Mouse (Mus musculus): ENCODE data around the gene Slc22a14. TPM values are rescaled to one million over a fixed set of nuclear protein-coding genes. Genes with fewer than 3 reads are reported as not detected.

Gene Slc22a14
- polyA plus RNA-seq, 1 experiment from 2014 or later = not detected

DNA sequence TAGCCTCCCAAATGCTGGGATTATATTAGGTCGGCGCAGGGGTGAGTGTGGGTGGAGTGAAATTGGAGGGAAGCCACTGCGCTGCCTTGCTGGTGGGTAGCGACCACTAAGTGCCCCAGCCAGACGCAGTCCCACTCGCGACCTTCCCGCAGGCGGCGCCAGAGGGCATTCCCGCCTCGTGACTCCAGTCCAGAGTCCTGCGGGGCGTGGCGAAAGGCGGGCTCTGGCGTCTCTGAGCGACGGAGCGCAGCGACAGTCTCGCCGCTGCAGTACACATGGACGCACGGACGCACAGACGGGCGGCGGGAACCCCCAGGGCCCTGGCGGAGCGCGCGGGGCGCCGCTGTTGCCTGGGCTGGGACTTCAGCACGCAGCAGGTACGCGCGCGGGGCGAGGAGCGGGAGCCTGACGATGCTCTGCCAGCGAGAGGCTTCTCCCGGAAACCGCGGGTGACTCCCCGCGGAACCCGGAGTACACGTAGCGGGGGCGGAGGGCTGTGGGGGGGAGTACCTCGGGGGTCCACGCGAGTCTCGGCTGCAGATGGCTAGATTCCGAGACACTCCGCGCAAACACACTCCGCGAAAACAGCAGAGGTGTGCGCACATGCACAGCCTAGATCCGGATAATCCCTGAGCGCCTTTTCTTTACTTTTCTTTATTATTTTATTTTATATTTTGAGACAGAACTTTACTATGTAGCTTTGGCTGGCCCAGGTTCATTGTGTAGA, 7.9 kb downstream of the Slc22a14 start, which contains the start of gene Xylb:
TSS of gene Xylb (plus strand) at position 51 of the 727 bp plus-strand sequence.
- H3K4me3 ChIP-seq (ENCODE audit: control insufficient read depth in 1 of 2, insufficient read depth in 1 of 2, low read depth in 1 of 2, low read length in 2 of 2) = peak within 1 kb of the TSS; percentile 75 to 94
- no peaks in the 10 kb centered on the region for H3K27me3 ChIP-seq (ENCODE audit: control insufficient read depth, insufficient read depth, low read length)
- H3K4me2 ChIP-seq (ENCODE audit: low read length) = peak within 1 kb of the TSS; percentile 99
- peak within 1 kb of the TSS; percentile 83 for H3K9ac ChIP-seq (ENCODE audit: low read length)
- no peaks in the 10 kb centered on the region for H3K9me3 ChIP-seq (ENCODE audit: control insufficient read depth, low read length)
- H3K4me1 ChIP-seq (ENCODE audit: control insufficient read depth in 2 of 2, insufficient read depth in 2 of 2, low read length in 2 of 2) = peaks cover 2 to 5% of the 10 kb centered on the region in 2 experiments; a peak in 2 of 4 replicates
- no peaks in the 10 kb centered on the region for H3K36me3 ChIP-seq (ENCODE audit: control insufficient read depth, insufficient read depth, low read length)
- ATAC-seq (ENCODE audit: insufficient number of reproducible peaks, insufficient read depth, low FRiP score, low read depth) = peak; percentile 85
- no peak within 1 kb of the TSS for H3K27ac ChIP-seq (replicated peaks in 1 of 2; ENCODE audit: control insufficient read depth in 1 of 2, insufficient read depth in 1 of 2, low read depth in 2 of 2, low read length in 2 of 2)
- WGBS = 2% methylated on average over 64 of the region's 65 CpGs

DNA sequence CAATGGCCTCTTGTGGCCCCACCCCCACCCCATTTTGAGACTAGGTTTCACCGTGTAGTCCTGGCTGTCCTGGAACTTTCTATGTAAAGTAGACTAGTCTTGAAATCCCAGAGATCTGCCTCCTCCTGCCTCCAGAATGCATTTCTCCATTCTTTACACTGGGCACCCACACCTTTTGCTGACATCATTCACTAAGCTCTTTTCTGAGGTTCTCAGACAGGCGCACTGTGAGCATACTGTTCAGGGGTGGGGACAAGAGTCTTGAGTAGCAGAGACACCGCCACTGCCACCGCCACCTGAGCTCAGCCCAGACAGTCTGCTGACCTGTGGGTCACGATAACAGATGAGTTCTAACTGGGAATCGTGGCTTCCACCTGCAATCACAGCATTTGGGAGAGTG, 9.4 kb downstream of the Slc22a14 start:
- 78% methylated on average over 6 of the region's 6 CpGs for WGBS

DNA sequence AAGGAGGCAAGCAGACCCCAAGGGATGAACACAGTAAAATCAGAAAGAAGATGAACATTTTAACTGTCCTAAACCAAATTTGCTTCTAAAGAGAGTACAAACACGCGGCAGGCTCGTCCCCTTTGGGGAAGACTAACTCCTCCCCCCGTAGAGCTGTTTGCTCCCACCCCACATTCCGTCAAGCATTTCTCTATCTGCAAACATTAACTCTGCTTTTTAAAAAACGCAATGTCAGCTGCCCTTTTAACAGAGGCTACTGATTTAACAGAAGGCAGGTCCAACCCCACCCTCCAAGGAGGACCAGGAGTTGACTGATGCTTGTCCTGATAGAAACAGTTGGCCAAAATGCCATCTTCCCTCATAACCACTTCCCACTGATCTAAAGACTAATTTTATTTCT, 11.4 kb downstream of the Slc22a14 start:
- H3K27ac ChIP-seq (replicated peaks in 1 of 2; ENCODE audit: control insufficient read depth in 1 of 2, insufficient read depth in 1 of 2, low read depth in 2 of 2, low read length in 2 of 2) = no peak overlapping the region
- peaks cover 0 to 5% of the 10 kb centered on the region in 2 experiments; a peak in 1 of 4 replicates for H3K4me1 ChIP-seq (ENCODE audit: control insufficient read depth in 2 of 2, insufficient read depth in 2 of 2, low read length in 2 of 2)

More for the DNA sequence above, 9.4 kb downstream of the Slc22a14 start:
- Histone ChIP-seq H3K4me3 (ENCODE audit: control insufficient read depth in 1 of 2, insufficient read depth in 1 of 2, low read depth in 1 of 2, low read length in 2 of 2) (no peak overlapping the region), H3K4me2 (ENCODE audit: low read length) (no peak overlapping the region), H3K36me3 (ENCODE audit: control insufficient read depth, insufficient read depth, low read length) (peaks cover 6% of the 10 kb centered on the region), H3K4me1 (ENCODE audit: control insufficient read depth in 2 of 2, insufficient read depth in 2 of 2, low read length in 2 of 2) (peaks cover 0 to 5% of the 10 kb centered on the region in 2 experiments; a peak in 1 of 4 replicates), H3K27me3 (ENCODE audit: control insufficient read depth, insufficient read depth, low read length) (no peaks in the 10 kb centered on the region), H3K9ac (ENCODE audit: low read length) (no peak overlapping the region), H3K9me3 (ENCODE audit: control insufficient read depth, low read length) (no peaks in the 10 kb centered on the region), H3K27ac (replicated peaks in 1 of 2; ENCODE audit: control insufficient read depth in 1 of 2, insufficient read depth in 1 of 2, low read depth in 2 of 2, low read length in 2 of 2) (no peak overlapping the region)
- no peak for ATAC-seq (ENCODE audit: insufficient number of reproducible peaks, insufficient read depth, low FRiP score, low read depth)

DNA sequence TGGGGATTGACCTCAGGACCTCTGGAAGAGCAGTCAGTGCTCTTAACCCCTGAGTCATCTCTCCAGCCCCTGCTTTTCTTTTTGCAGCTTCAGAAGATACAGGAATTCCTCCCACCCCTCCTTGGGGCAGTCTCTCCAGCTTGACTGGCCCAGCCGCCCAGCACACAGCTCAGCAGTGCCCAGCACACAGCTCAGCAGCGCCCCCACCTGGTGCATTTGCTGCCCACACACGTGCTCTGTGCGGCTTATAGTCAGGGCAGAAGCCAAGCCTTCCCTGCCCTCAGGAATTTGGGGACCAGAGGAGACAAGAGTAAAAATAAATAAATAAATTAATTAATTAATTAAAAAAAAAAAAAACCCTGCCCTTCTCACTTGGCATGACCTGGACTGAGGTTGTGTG, 13.3 kb downstream of the Slc22a14 start:
- Histone ChIP-seq H3K27ac (replicated peaks in 1 of 2; ENCODE audit: control insufficient read depth in 1 of 2, insufficient read depth in 1 of 2, low read depth in 2 of 2, low read length in 2 of 2) (no peak overlapping the region), H3K4me1 (ENCODE audit: control insufficient read depth in 2 of 2, insufficient read depth in 2 of 2, low read length in 2 of 2) (no peaks in the 10 kb centered on the region; a peak in 1 of 4 replicates), H3K4me3 (ENCODE audit: control insufficient read depth in 1 of 2, insufficient read depth in 1 of 2, low read depth in 1 of 2, low read length in 2 of 2) (no peak overlapping the region), H3K9ac (ENCODE audit: low read length) (no peak overlapping the region), H3K9me3 (ENCODE audit: control insufficient read depth, low read length) (no peaks in the 10 kb centered on the region), H3K36me3 (ENCODE audit: control insufficient read depth, insufficient read depth, low read length) (peaks cover 36% of the 10 kb centered on the region), H3K27me3 (ENCODE audit: control insufficient read depth, insufficient read depth, low read length) (no peaks in the 10 kb centered on the region), H3K4me2 (ENCODE audit: low read length) (no peak overlapping the region)
- peak; percentile 58; the same call in 1 of the 2 replicates for ATAC-seq (ENCODE audit: insufficient number of reproducible peaks, insufficient read depth, low FRiP score, low read depth)
- WGBS = 22% methylated on average over 4 of the region's 4 CpGs

More for the DNA sequence above, 11.4 kb downstream of the Slc22a14 start:
- Histone ChIP-seq H3K27me3 (ENCODE audit: control insufficient read depth, insufficient read depth, low read length) (no peaks in the 10 kb centered on the region), H3K9ac (ENCODE audit: low read length) (no peak overlapping the region), H3K4me3 (ENCODE audit: control insufficient read depth in 1 of 2, insufficient read depth in 1 of 2, low read depth in 1 of 2, low read length in 2 of 2) (no peak overlapping the region), H3K9me3 (ENCODE audit: control insufficient read depth, low read length) (no peaks in the 10 kb centered on the region), H3K36me3 (ENCODE audit: control insufficient read depth, insufficient read depth, low read length) (peaks cover 20% of the 10 kb centered on the region), H3K4me2 (ENCODE audit: low read length) (no peak overlapping the region)
- 80% methylated on average over 6 of the region's 6 CpGs for WGBS
- no peak for ATAC-seq (ENCODE audit: insufficient number of reproducible peaks, insufficient read depth, low FRiP score, low read depth)

DNA sequence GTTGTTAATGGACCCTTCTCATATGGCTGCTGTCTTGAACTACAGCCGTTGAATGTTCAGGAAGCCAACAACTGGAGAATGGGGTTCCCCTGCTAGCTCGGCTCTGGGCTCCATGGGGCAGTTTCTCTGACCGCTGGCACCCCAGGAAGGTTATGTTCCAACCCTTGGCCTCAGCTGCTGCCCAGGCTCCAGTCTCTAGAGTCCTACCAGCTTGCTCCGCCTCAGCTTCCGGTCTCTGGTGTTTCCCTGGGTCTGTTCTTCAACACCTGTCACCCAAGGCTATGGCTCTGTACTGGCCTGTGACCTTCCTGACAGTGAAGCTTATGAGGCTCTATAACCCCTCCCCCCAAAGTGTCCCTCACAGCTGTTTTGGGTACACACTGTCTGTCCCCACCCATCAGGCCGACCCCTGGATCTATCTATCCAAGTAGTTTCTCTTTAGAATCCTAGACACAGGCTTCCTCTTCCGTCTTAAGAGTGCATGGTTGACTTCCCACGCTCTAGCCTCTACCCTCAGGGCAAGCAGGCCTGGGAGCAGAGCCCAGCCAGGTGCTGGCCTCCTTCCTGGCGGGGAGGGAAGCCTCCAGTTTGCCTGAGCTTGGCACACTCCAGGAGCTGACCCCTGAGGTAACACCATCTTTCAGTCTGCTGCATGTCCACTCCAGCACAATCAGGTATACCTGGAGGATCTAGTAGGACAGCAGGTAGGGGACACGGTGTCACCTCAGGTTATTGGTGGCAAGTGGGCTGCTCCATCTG, 14.2 kb downstream of the Slc22a14 start:
- H3K4me3 ChIP-seq (ENCODE audit: control insufficient read depth in 1 of 2, insufficient read depth in 1 of 2, low read depth in 1 of 2, low read length in 2 of 2) = no peak overlapping the region
- no peak overlapping the region for H3K9ac ChIP-seq (ENCODE audit: low read length)
- H3K4me1 ChIP-seq (ENCODE audit: control insufficient read depth in 2 of 2, insufficient read depth in 2 of 2, low read length in 2 of 2) = no peaks in the 10 kb centered on the region
- ATAC-seq (ENCODE audit: insufficient number of reproducible peaks, insufficient read depth, low FRiP score, low read depth) = no peak
- WGBS = 90% methylated on average over 10 of the region's 10 CpGs
- H3K36me3 ChIP-seq (ENCODE audit: control insufficient read depth, insufficient read depth, low read length) = peaks cover 45% of the 10 kb centered on the region
- H3K27ac ChIP-seq (replicated peaks in 1 of 2; ENCODE audit: control insufficient read depth in 1 of 2, insufficient read depth in 1 of 2, low read depth in 2 of 2, low read length in 2 of 2) = no peak overlapping the region
- H3K9me3 ChIP-seq (ENCODE audit: control insufficient read depth, low read length) = no peaks in the 10 kb centered on the region
- H3K27me3 ChIP-seq (ENCODE audit: control insufficient read depth, insufficient read depth, low read length) = no peaks in the 10 kb centered on the region
- H3K4me2 ChIP-seq (ENCODE audit: low read length) = no peak overlapping the region

DNA sequence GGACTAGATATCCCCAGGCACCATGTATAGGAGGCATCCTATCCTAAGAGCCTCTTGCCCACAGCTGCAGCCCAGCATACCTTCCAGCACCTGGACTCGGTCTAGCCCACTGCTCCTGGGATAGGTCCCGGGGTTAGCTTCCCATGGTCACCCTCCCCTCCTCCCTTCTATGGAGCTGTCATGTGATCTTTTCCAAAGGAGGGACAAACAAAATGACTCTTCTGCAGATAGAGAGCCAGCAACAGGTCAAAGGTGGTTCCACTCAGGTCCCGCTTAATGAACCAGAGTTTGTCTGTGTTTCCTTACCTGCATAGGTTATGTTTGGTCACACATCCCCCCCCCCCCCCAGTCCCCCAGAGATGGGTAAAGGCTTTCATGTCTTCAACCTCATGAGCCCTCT, 14.8 kb downstream of the Slc22a14 start:
- Histone ChIP-seq H3K9ac (ENCODE audit: low read length) (no peak overlapping the region), H3K27me3 (ENCODE audit: control insufficient read depth, insufficient read depth, low read length) (no peaks in the 10 kb centered on the region), H3K36me3 (ENCODE audit: control insufficient read depth, insufficient read depth, low read length) (peaks cover 51% of the 10 kb centered on the region), H3K4me1 (ENCODE audit: control insufficient read depth in 2 of 2, insufficient read depth in 2 of 2, low read length in 2 of 2) (no peaks in the 10 kb centered on the region), H3K4me3 (ENCODE audit: control insufficient read depth in 1 of 2, insufficient read depth in 1 of 2, low read depth in 1 of 2, low read length in 2 of 2) (no peak overlapping the region), H3K27ac (replicated peaks in 1 of 2; ENCODE audit: control insufficient read depth in 1 of 2, insufficient read depth in 1 of 2, low read depth in 2 of 2, low read length in 2 of 2) (no peak overlapping the region), H3K4me2 (ENCODE audit: low read length) (no peak overlapping the region), H3K9me3 (ENCODE audit: control insufficient read depth, low read length) (no peaks in the 10 kb centered on the region)
- WGBS = 89% methylated on average over 3 of the region's 3 CpGs
- no peak for ATAC-seq (ENCODE audit: insufficient number of reproducible peaks, insufficient read depth, low FRiP score, low read depth)

DNA sequence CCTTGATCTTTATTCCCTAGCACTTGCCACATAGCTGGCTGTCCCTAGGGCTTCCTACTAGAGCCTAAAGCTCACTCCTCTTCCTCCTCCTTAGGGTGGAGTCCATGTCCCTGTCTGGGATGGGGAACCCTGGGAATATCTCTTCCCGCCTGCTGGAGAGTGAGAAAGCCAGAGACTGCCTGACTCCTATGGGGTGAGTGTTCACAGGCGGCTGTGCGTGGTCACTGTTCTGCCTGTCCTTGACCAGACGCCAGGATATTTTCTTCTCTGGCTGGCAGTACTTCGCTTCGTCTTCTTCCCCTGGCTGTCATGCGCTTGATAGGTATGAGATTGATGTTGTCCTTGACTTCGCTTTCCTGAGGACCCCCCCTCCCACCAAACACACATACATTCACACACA, 19.0 kb downstream of the Slc22a14 start:
- H3K27ac ChIP-seq (replicated peaks in 1 of 2; ENCODE audit: control insufficient read depth in 1 of 2, insufficient read depth in 1 of 2, low read depth in 2 of 2, low read length in 2 of 2) = no peak overlapping the region
- no peak overlapping the region for H3K4me2 ChIP-seq (ENCODE audit: low read length)
- ATAC-seq (ENCODE audit: insufficient number of reproducible peaks, insufficient read depth, low FRiP score, low read depth) = no peak
- H3K4me3 ChIP-seq (ENCODE audit: control insufficient read depth in 1 of 2, insufficient read depth in 1 of 2, low read depth in 1 of 2, low read length in 2 of 2) = no peak overlapping the region
- WGBS = 86% methylated on average over 8 of the region's 8 CpGs
- no peaks in the 10 kb centered on the region for H3K9me3 ChIP-seq (ENCODE audit: control insufficient read depth, low read length)
- peaks cover 4 to 8% of the 10 kb centered on the region in 2 experiments for H3K4me1 ChIP-seq (ENCODE audit: control insufficient read depth in 2 of 2, insufficient read depth in 2 of 2, low read length in 2 of 2)
- no peak overlapping the region for H3K9ac ChIP-seq (ENCODE audit: low read length)
- no peaks in the 10 kb centered on the region for H3K27me3 ChIP-seq (ENCODE audit: control insufficient read depth, insufficient read depth, low read length)
- H3K36me3 ChIP-seq (ENCODE audit: control insufficient read depth, insufficient read depth, low read length) = peaks cover 78% of the 10 kb centered on the region

Measured in heart, embryonic 14.5 days (tissue).